Mouse (Mus musculus) CH12.LX (cell line): ENCODE results near the gene Ankzf1. TPM values are rescaled to one million over a fixed set of nuclear protein-coding genes. Genes with fewer than 3 reads are reported as not detected.
A peak's percentile ranks its signal among the peaks of the same experiment; 100 is the strongest.

Source experiments
- DNase-seq: peaks from one replicate; pipeline ENCODE4 v3.0.0-alpha.2; 2013; ENCODE audit errors: extremely low read depth
- H3K27ac ChIP-seq: 2 replicates; pipeline ENCODE4 v1.5.1; 2012; ENCODE audit warnings: low read depth, mild to moderate bottlenecking, control low read depth, moderate library complexity; ENCODE audit not compliant: insufficient read depth
- H3K27me3 ChIP-seq: replicated peaks from 2 replicates; pipeline ENCODE3; 2012; ENCODE audit warnings: inconsistent platforms
- H3K36me3 ChIP-seq, 2 experiments: replicated peaks in 1 of 2; 2 replicates each; pipeline versions ENCODE3 to v1.6.1; 2012; ENCODE audit warnings: inconsistent platforms in 1 of 2, low read length in 1 of 2, mild to moderate bottlenecking in 1 of 2, mixed read lengths in 1 of 2, moderate library complexity in 1 of 2; ENCODE audit not compliant: control insufficient read depth in 1 of 2, insufficient read depth in 1 of 2
- H3K4me1 ChIP-seq, 2 experiments: 2 replicates each; pipeline ENCODE4 v1.6.1; 2012; ENCODE audit warnings: inconsistent platforms in 1 of 2, moderate library complexity in 1 of 2; ENCODE audit not compliant: insufficient read depth in 2 of 2, control insufficient read depth in 1 of 2
- H3K4me2 ChIP-seq: 2 replicates; pipeline ENCODE4 v1.6.1; 2012; ENCODE audit warnings: low read depth, mild to moderate bottlenecking, control low read depth; ENCODE audit not compliant: poor library complexity, insufficient read depth, severe bottlenecking
- H3K4me3 ChIP-seq, 3 experiments: fragments of 150-350 bp in 1 of 3; sonication (generic) in 1 of 3; replicated peaks in 1 of 3; 2 replicates each; pipeline versions ENCODE3 to v1.5.1; 2011 to 2012; ENCODE audit warnings: low read depth in 2 of 3, low read length in 2 of 3, mild to moderate bottlenecking in 2 of 3, moderate library complexity in 2 of 3, control low read depth in 1 of 3, improper control_type of control experiment in 1 of 3, inconsistent platforms in 1 of 3, mixed read lengths in 1 of 3; ENCODE audit not compliant: poor library complexity in 1 of 3
- H3K79me2 ChIP-seq: replicated peaks from 2 replicates; pipeline ENCODE4 v1.6.1; 2012; ENCODE audit warnings: mild to moderate bottlenecking, moderate library complexity; ENCODE audit not compliant: control insufficient read depth, poor library complexity, insufficient read depth, severe bottlenecking; ENCODE audit errors: extremely low read depth
- H3K9ac ChIP-seq: 2 replicates; pipeline ENCODE4 v1.6.1; 2012; ENCODE audit warnings: low read depth, mild to moderate bottlenecking, control low read depth, moderate library complexity; ENCODE audit not compliant: insufficient read depth
- H3K9me3 ChIP-seq: replicated peaks from 2 replicates; pipeline ENCODE3; 2012; ENCODE audit warnings: low read length, inconsistent platforms, mixed read lengths
- BHLHE40 ChIP-seq: IDR thresholded peaks from 2 replicates; pipeline ENCODE4 v1.6.1; 2011; ENCODE audit warnings: mild to moderate bottlenecking, low read depth, low read length, improper control_type of control experiment
- CHD1 ChIP-seq: IDR thresholded peaks from 2 replicates; pipeline ENCODE4 v1.6.1; 2012; ENCODE audit warnings: low read depth, low read length, improper control_type of control experiment, inconsistent platforms
- CHD2 ChIP-seq: IDR thresholded peaks from 2 replicates; pipeline ENCODE4 v1.6.1; 2011; ENCODE audit warnings: low read length, improper control_type of control experiment
- CTCF ChIP-seq, 2 experiments: IDR thresholded peaks in 1 of 2; conservative IDR thresholded peaks in 1 of 2; 2 replicates each; pipeline ENCODE4 v1.5.1; 2011 to 2012; ENCODE audit warnings: low read depth in 2 of 2, low read length in 2 of 2, improper control_type of control experiment in 1 of 2, inconsistent platforms in 1 of 2, mild to moderate bottlenecking in 1 of 2, moderate library complexity in 1 of 2
- E2F4 ChIP-seq: IDR thresholded peaks from 2 replicates; pipeline ENCODE4 v1.6.1; 2011; ENCODE audit warnings: low read depth, low read length, improper control_type of control experiment; ENCODE audit not compliant: insufficient replicate concordance
- ETS1 ChIP-seq: conservative IDR thresholded peaks from 2 replicates; pipeline ENCODE4 v1.6.1; 2012; ENCODE audit warnings: low read depth, mild to moderate bottlenecking, inconsistent platforms, low read length, improper control_type of control experiment, moderate library complexity
- GABPA ChIP-seq: IDR thresholded peaks from 2 replicates; pipeline ENCODE4 v1.6.1; 2012; ENCODE audit warnings: low read depth, low read length, improper control_type of control experiment, inconsistent platforms; ENCODE audit not compliant: insufficient replicate concordance
- HCFC1 ChIP-seq: IDR thresholded peaks from 2 replicates; pipeline ENCODE4 v1.6.1; 2012; ENCODE audit warnings: low read depth, mild to moderate bottlenecking, inconsistent platforms, low read length, improper control_type of control experiment
- IRF4 ChIP-seq: IDR thresholded peaks from 2 replicates; pipeline ENCODE4 v1.6.1; 2014; ENCODE audit warnings: low read depth, mild to moderate bottlenecking, inconsistent platforms, low read length, improper control_type of control experiment
- MAFK ChIP-seq: IDR thresholded peaks from 2 replicates; pipeline ENCODE4 v1.6.1; 2011; ENCODE audit warnings: low read length, improper control_type of control experiment; ENCODE audit not compliant: insufficient replicate concordance
- MAX ChIP-seq: IDR thresholded peaks from 2 replicates; pipeline ENCODE4 v1.6.1; 2011; ENCODE audit warnings: low read length, improper control_type of control experiment
- MEF2A ChIP-seq: IDR thresholded peaks from 2 replicates; pipeline ENCODE4 v1.6.1; 2014; ENCODE audit warnings: low read depth, mild to moderate bottlenecking, inconsistent platforms, low read length, improper control_type of control experiment, borderline replicate concordance
- MYC ChIP-seq: IDR thresholded peaks from 2 replicates; pipeline ENCODE4 v1.6.1; 2011; ENCODE audit warnings: low read depth, mild to moderate bottlenecking, improper control_type of control experiment, low read length
- NRF1 ChIP-seq: IDR thresholded peaks from 2 replicates; pipeline ENCODE4 v1.6.1; 2014; ENCODE audit warnings: low read depth, mild to moderate bottlenecking, inconsistent platforms, low read length, improper control_type of control experiment, moderate library complexity
- POLR2A ChIP-seq: IDR thresholded peaks from 2 replicates; pipeline ENCODE4 v1.6.1; 2011; ENCODE audit warnings: low read depth, mild to moderate bottlenecking, improper control_type of control experiment, low read length
- POLR2AphosphoS2 ChIP-seq: IDR thresholded peaks from 2 replicates; pipeline ENCODE4 v1.6.1; 2011; ENCODE audit warnings: low read depth, low read length, improper control_type of control experiment
- RAD21 ChIP-seq: IDR thresholded peaks from 2 replicates; pipeline ENCODE4 v1.6.1; 2011; ENCODE audit warnings: low read depth, mild to moderate bottlenecking, low read length, improper control_type of control experiment, moderate library complexity
- SIN3A ChIP-seq: IDR thresholded peaks from 2 replicates; pipeline ENCODE4 v1.6.1; 2012; ENCODE audit warnings: low read length, improper control_type of control experiment, inconsistent platforms
- SMC3 ChIP-seq: IDR thresholded peaks from 2 replicates; pipeline ENCODE4 v1.6.1; 2011; ENCODE audit warnings: low read depth, low read length, improper control_type of control experiment
- UBTF ChIP-seq: IDR thresholded peaks from 2 replicates; pipeline ENCODE4 v1.6.1; 2012; ENCODE audit warnings: low read depth, mild to moderate bottlenecking, inconsistent platforms, low read length, improper control_type of control experiment, moderate library complexity
- USF1 ChIP-seq: IDR thresholded peaks from 2 replicates; pipeline ENCODE4 v1.6.1; 2014; ENCODE audit warnings: low read depth, mild to moderate bottlenecking, inconsistent platforms, low read length, improper control_type of control experiment
- USF2 ChIP-seq: conservative IDR thresholded peaks from 2 replicates; pipeline ENCODE4 v1.6.1; 2011; ENCODE audit warnings: low read depth, low read length, improper control_type of control experiment
- ZC3H11A ChIP-seq: IDR thresholded peaks from 2 replicates; pipeline ENCODE4 v1.6.1; 2012; ENCODE audit warnings: low read depth, mild to moderate bottlenecking, inconsistent platforms, low read length, improper control_type of control experiment
- ZNF384 ChIP-seq: IDR thresholded peaks from 2 replicates; pipeline ENCODE4 v1.6.1; 2012; ENCODE audit warnings: low read depth, low read length, improper control_type of control experiment, inconsistent platforms
- dilution Hi-C: fragments of 300-500 bp; cut with MboI; formaldehyde crosslinking; loops from 2 replicates; pipeline ENCODE4 v1.14.3; 2020; ENCODE audit warnings: low sequenced_read_pairs; ENCODE audit not compliant: extremely low pct_unique_long_range_greater_than_20kb, extremely low pct_ligation_motif_present
- in situ Hi-C: fragments of 300-500 bp; cut with MboI; formaldehyde crosslinking; loops from 3 replicates; pipeline ENCODE4 v1.14.3; 2019; ENCODE audit warnings: low sequenced_read_pairs, low pct_ligation_motif_present, low pct_unique_long_range_greater_than_20kb, mixed read lengths
- polyA plus RNA-seq: library from polyadenylated mRNA; unstranded; fragments of >175 nt; gene quantifications from 2 replicates; pipeline ENCODE4 v1.2.1, GENCODE M21; 2012; ENCODE audit warnings: low read depth; ENCODE audit not compliant: insufficient read length
- total RNA-seq, 2 experiments: library from RNA; depleted of rRNA; stranded (reverse); fragments of 300-350 nt in 1 of 2; fragments of >200 nt in 1 of 2; gene quantifications; 2 replicates each; pipeline ENCODE4 v1.2.3; 2012 to 2014

Gene Ankzf1
- total and polyA plus RNA-seq, 3 experiments = 13.3 to 20.4 (median 19.6) TPM

DNA sequence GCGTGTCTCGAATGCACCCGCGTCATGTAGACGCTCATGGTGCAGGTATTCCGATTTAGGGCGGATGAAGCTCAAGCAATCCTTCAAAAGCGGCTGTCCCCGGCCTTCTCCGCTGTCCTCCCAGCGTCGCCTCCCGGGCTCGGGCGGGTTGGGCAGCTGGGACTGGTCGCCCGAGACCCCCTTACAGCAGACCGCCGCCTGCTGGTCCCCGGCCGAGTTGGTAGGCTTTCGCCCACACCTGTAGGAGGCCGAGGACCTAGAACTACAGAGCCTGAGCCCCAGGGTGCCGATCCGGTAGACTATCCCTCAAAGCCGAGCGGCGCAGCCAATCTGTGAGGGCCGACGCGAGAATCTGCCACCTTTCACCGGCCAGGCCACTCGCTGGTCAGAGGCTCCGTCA is 27.6 kb downstream of the Ankzf1 start, which contains the start of gene Tuba4a:
Tuba4a (minus strand) TSS at position 335 of the 400 bp plus-strand sequence.
- in situ Hi-C loops = no loop called here
- Histone ChIP-seq H3K4me1 (peaks cover 27 to 60% of the 10 kb centered on the region in 2 experiments), H3K79me2 (peaks cover 35% of the 10 kb centered on the region)

DNA sequence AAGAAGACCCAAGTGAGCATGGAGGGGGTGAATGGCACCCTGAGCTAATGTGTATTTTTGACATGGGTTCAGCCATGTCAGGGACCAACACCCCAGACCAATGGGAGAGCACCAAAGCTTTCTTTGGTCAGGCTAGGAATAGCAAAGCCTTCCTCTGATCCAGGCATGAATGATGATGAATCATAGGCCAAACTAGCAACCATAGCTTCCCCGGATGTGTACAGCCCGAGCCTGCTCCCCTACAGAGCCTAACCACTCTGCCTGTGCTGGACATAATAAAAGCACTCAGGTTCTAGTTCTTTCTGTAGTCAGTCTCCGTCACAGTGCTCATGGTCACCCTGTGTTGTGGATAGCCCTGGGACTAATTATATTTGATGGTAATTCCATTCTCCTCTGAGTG is 29.6 kb downstream of the Ankzf1 start:
- dilution Hi-C loops = no loop called here
- peaks cover 2% of the 10 kb centered on the region for H3K9me3 ChIP-seq
- no peak overlapping the region for H3K4me3 ChIP-seq
- no peak overlapping the region for H3K4me2 ChIP-seq
- no peak overlapping the region for H3K27ac ChIP-seq
- DNase-seq = no peak
- H3K4me1 ChIP-seq = peaks cover 23 to 49% of the 10 kb centered on the region in 2 experiments
- H3K36me3 ChIP-seq = peaks cover 3 to 11% of the 10 kb centered on the region in 2 experiments
- H3K79me2 ChIP-seq = peaks cover 24% of the 10 kb centered on the region
- no peak overlapping the region for H3K9ac ChIP-seq
- TF ChIP-seq USF2 = no peak
- no peak for TF ChIP-seq CHD2
- TF ChIP-seq HCFC1 = no peak
- no peak for TF ChIP-seq SMC3
- no peak for TF ChIP-seq MYC
- no peak for TF ChIP-seq E2F4
- TF ChIP-seq MAFK = no peak
- no peak for TF ChIP-seq UBTF
- TF ChIP-seq MEF2A = no peak
- no peak for TF ChIP-seq CTCF (conservative IDR thresholded peaks at IDR 0.05 in 1 of 2, IDR thresholded peaks at IDR 0.05 in 1 of 2; ENCODE audit: low read depth in 2 of 2, low read length in 2 of 2)
- TF ChIP-seq POLR2A = no peak
- no peak for TF ChIP-seq RAD21
- TF ChIP-seq POLR2AphosphoS2 = no peak
- no peak for TF ChIP-seq CHD1
- no peak for TF ChIP-seq MAX
- no peak for TF ChIP-seq BHLHE40
- no peak for TF ChIP-seq NRF1
- no peak for TF ChIP-seq USF1
- TF ChIP-seq ZC3H11A = no peak
- no peaks in the 10 kb centered on the region for H3K27me3 ChIP-seq
- in situ Hi-C loops = no loop called here

More for the DNA sequence above, 27.6 kb downstream of the Ankzf1 start, which contains the start of gene Tuba4a:
- Histone ChIP-seq H3K4me3 (peak within 1 kb of the TSS; percentile 74 to 94 (median 88)), H3K9ac (peak within 1 kb of the TSS; percentile 88), H3K9me3 (peaks cover 2% of the 10 kb centered on the region), H3K36me3 (peaks cover 22 to 31% of the 10 kb centered on the region in 2 experiments), H3K27me3 (no peaks in the 10 kb centered on the region), H3K4me2 (peak within 1 kb of the TSS; percentile 48), H3K27ac (peak within 1 kb of the TSS; percentile 81)
- TF ChIP-seq ZNF384 (no peak), MYC (no peak), GABPA (no peak), BHLHE40 (no peak), IRF4 (no peak), NRF1 (no peak), SIN3A (no peak), CTCF (conservative IDR thresholded peaks at IDR 0.05 in 1 of 2, IDR thresholded peaks at IDR 0.05 in 1 of 2; ENCODE audit: low read depth in 2 of 2, low read length in 2 of 2) (no peak), ETS1 (no peak), SMC3 (no peak), MAX (no peak), HCFC1 (no peak)
- dilution Hi-C loops = no loop called here
- DNase-seq = no peak
